In genomic region chr3:93597221-93597913, GRCm38 (mm10) we compare ENCODE assay signal across 9 mouse cellular contexts. TPM values are rescaled to one million over a fixed set of nuclear protein-coding genes. Genes with fewer than 3 reads are reported as not detected.
DNase-seq lines count a peak whose midpoint lies in the region; ATAC-seq and TF ChIP-seq lines count a peak whose summit lies in the region.
"Had no signal": no experiment of that assay in that cellular context is flagged by ENCODE, and none has a peak within 500 bp of the region (broad histone marks: within the 10 kb centered on the region; RNA-seq: fewer than 3 reads in every experiment).

No protein-coding gene starts in this region.

- H3K9me3 ChIP-seq in embryonic facial prominence, embryonic 13.5 days, result no peaks in the 10 kb centered on the region
- H3K9me3 ChIP-seq in heart, embryonic 15.5 days (replicated peaks), result no peaks in the 10 kb centered on the region
- no peaks in the 10 kb centered on the region for H3K9me3 ChIP-seq in kidney, embryonic 16.5 days (ENCODE audit: low read length)

- no peaks in the 10 kb centered on the region for H3K36me3 ChIP-seq in embryonic facial prominence, embryonic 13.5 days
- H3K36me3 ChIP-seq in heart, embryonic 15.5 days, result no peaks in the 10 kb centered on the region
- H3K36me3 ChIP-seq in kidney, embryonic 16.5 days (ENCODE audit: insufficient read depth, low read length), result no peaks in the 10 kb centered on the region
- no peaks in the 10 kb centered on the region for H3K36me3 ChIP-seq in liver, adult 2 months (ENCODE audit: control insufficient read depth, insufficient read depth, low read length)

- H3K4me2 ChIP-seq in embryonic facial prominence, embryonic 13.5 days, result no peak overlapping the region
- H3K4me2 ChIP-seq in heart, embryonic 15.5 days, result no peak overlapping the region
- H3K4me2 ChIP-seq in kidney, embryonic 16.5 days (replicated peaks; ENCODE audit: low read depth, low read length), result 0 out of 2 replicates have a peak overlapping the region, but pooled peaks have one; percentile 16

- no peak overlapping the region for H3K27ac ChIP-seq in embryonic facial prominence, embryonic 13.5 days
- peak overlapping the region; percentile 78 for H3K27ac ChIP-seq in heart, embryonic 15.5 days
- peak overlapping the region; percentile 97 for H3K27ac ChIP-seq in kidney, embryonic 16.5 days (ENCODE audit: low read length)
- H3K27ac ChIP-seq in liver, adult 2 months (replicated peaks; ENCODE audit: insufficient read depth, low read depth, low read length), result peak overlapping the region; percentile 10

- H3K27me3 ChIP-seq in embryonic facial prominence, embryonic 13.5 days, result no peaks in the 10 kb centered on the region
- H3K27me3 ChIP-seq in heart, embryonic 15.5 days, result no peaks in the 10 kb centered on the region
- H3K27me3 ChIP-seq in kidney, embryonic 16.5 days (ENCODE audit: insufficient read depth, low read length), result no peaks in the 10 kb centered on the region
- H3K27me3 ChIP-seq in liver, adult 2 months (ENCODE audit: control insufficient read depth, insufficient read depth, low read length), result no peaks in the 10 kb centered on the region

- H3K79me2 ChIP-seq in liver, adult 2 months (ENCODE audit: control insufficient read depth, insufficient read depth, low read length), result no peaks in the 10 kb centered on the region

- ATAC-seq in embryonic facial prominence, embryonic 13.5 days (ENCODE audit: insufficient number of reproducible peaks, insufficient read depth, low FRiP score, low TSS enrichment, low read depth), result peak; percentile 59; the same call in 1 of the 2 replicates
- ATAC-seq in heart, embryonic 15.5 days (replicated peaks; ENCODE audit: insufficient number of reproducible peaks, insufficient read depth, low FRiP score, low read depth), result peak; percentile 92
- ATAC-seq in kidney, embryonic 16.5 days (ENCODE audit: low FRiP score, low TSS enrichment), result peak; percentile 98

- H3K4me1 ChIP-seq in embryonic facial prominence, embryonic 13.5 days, result peaks cover 11% of the 10 kb centered on the region
- peaks cover 6% of the 10 kb centered on the region for H3K4me1 ChIP-seq in heart, embryonic 15.5 days (replicated peaks)
- peaks cover 30% of the 10 kb centered on the region for H3K4me1 ChIP-seq in kidney, embryonic 16.5 days (ENCODE audit: insufficient read depth, low read length)
- H3K4me1 ChIP-seq in liver, adult 2 months (ENCODE audit: control insufficient read depth, insufficient read depth, low read length), result peaks cover 20% of the 10 kb centered on the region

- no peak overlapping the region for H3K9ac ChIP-seq in embryonic facial prominence, embryonic 13.5 days
- H3K9ac ChIP-seq in heart, embryonic 15.5 days, result no peak overlapping the region
- no peak overlapping the region for H3K9ac ChIP-seq in kidney, embryonic 16.5 days (replicated peaks; ENCODE audit: low read length)
- H3K9ac ChIP-seq in liver, adult 2 months (ENCODE audit: low read depth, low read length), result no peak overlapping the region

- TF ChIP-seq POLR2A in liver, adult 2 months (IDR thresholded peaks at IDR 0.05; ENCODE audit: extremely low read depth, insufficient read depth, low read length), result no peak

- 28% methylated on average over 5 of the region's 5 CpGs for WGBS in embryonic facial prominence, embryonic 13.5 days
- 35% methylated on average over 5 of the region's 5 CpGs for WGBS in heart, embryonic 15.5 days
- WGBS in kidney, embryonic 16.5 days, result 11% methylated on average over 5 of the region's 5 CpGs
- 35% methylated on average over 5 of the region's 5 CpGs for WGBS in liver, adult 2 months

- peak; percentile 29 for DNase-seq in retina, postnatal 1 day
- no peak for DNase-seq in retina, embryonic 14.5 days (ENCODE audit: low spot score)
- peak; percentile 81 for DNase-seq in liver, adult 2 months (ENCODE audit: extremely low read depth, low read depth, low spot score)
- DNase-seq in natural killer cell, adult 2 months (ENCODE audit: low spot score in 2 of 2), result peak; percentile 52 to 75
- DNase-seq in cerebellum, postnatal 25 days, result no peak

- TF ChIP-seq CTCF in liver, adult 2 months (IDR thresholded peaks at IDR 0.05; ENCODE audit: low read depth, low read length), result no peak

- no peak overlapping the region for H3K4me3 ChIP-seq in embryonic facial prominence, embryonic 13.5 days
- H3K4me3 ChIP-seq in heart, embryonic 15.5 days, result no peak overlapping the region
- H3K4me3 ChIP-seq in kidney, embryonic 16.5 days (ENCODE audit: low read length), result no peak overlapping the region
- H3K4me3 ChIP-seq in liver, adult 2 months (ENCODE audit: insufficient read depth, low read depth, low read length), result no peak overlapping the region

RNA-seq across cellular contexts. Expression of gene S100a10, which starts 42.5 kb away (rescaled TPM):
- polyA plus RNA-seq in embryonic facial prominence, embryonic 13.5 days (2015; fragmentation: Nextera tagmentation; extraction: Ambion mirVana), result 507 and 556 TPM in 2 replicates
- polyA plus RNA-seq in heart, embryonic 15.5 days (2015; fragmentation: Nextera tagmentation; extraction: Ambion mirVana), result 249 and 250 TPM in 2 replicates
- polyA plus RNA-seq in kidney, embryonic 16.5 days (2015; fragmentation: Nextera tagmentation; extraction: Ambion mirVana), result 487 TPM in 2 replicates
- total RNA-seq in liver, adult 2 months (2014; rRNA removed), result 147 and 292 TPM in 2 replicates
- polyA plus RNA-seq in liver, adult 2 months (2012; rRNA removed), result 80.0 and 88.2 TPM in 2 replicates

RNA-seq across cellular contexts. Expression of gene Tdpoz2, which starts 55.1 kb away (rescaled TPM):
- not detected in 2 replicates for polyA plus RNA-seq in embryonic facial prominence, embryonic 13.5 days (2015; fragmentation: Nextera tagmentation; extraction: Ambion mirVana)
- polyA plus RNA-seq in heart, embryonic 15.5 days (2015; fragmentation: Nextera tagmentation; extraction: Ambion mirVana), result not detected in 2 replicates
- polyA plus RNA-seq in kidney, embryonic 16.5 days (2015; fragmentation: Nextera tagmentation; extraction: Ambion mirVana), result not detected in 2 replicates
- not detected in 2 replicates for total RNA-seq in liver, adult 2 months (2014; rRNA removed)
- not detected in 2 replicates for polyA plus RNA-seq in liver, adult 2 months (2012; rRNA removed)
- polyA plus RNA-seq: spleen, adult 2 months had no signal

Comparison
In these comparisons a context has a peak if more than half of its experiments do, and no peak if none do; other contexts are left out.
1. DNase-seq: peak in retina, postnatal 1 day (single experiment), liver, adult 2 months (single experiment) and natural killer cell, adult 2 months (2 of 2); none in retina, embryonic 14.5 days (single experiment) and cerebellum, postnatal 25 days (0 of 2).
2. Peak in every context shown above with its lines, with median percentiles within 50 percentile points of each other: ATAC-seq.